ENCODE assay signal across 8 mouse cellular contexts in the genomic region with DNA sequence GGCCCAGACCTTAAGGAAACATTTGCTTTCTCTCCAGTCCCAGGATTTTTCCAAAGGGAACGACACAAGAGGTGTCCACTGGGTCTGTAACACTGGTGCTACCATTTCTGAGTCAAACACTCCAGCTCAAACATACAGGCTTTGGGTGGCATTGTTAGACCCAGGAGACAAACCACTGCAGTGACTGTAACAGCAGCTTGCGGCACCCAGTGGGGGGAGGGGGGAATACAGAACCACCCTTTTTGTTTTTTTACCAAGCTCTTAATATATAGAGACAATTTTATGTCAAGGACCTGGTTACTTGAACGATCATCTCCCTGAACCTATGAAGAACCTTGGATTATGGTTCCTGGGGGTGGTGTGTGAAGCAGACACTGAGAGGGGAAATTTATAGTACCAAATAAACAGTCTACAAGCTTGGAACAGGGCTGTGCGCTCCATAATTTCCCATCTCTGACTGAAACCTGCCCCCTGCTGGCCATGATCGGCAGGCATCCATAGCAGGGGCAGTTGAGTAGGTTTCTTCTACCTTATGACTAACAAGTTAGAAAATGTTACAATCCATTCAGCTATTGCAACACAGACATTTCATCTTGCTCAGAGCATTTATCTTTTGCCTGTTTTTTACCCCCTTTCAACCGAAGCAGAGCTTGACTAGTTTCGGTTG. TPM values are rescaled to one million over a fixed set of nuclear protein-coding genes. Genes with fewer than 3 reads are reported as not detected.
DNase-seq lines count a peak whose midpoint lies in the region; ATAC-seq lines count a peak whose summit lies in the region.

No protein-coding gene starts in this region.

- peak; percentile 29 to 58 for DNase-seq in CD8-positive naive resting alpha-beta T cell, adult 2 months (ENCODE audit: low read depth in 2 of 2, low spot score in 2 of 2)
- DNase-seq in brain, adult 2 months (ENCODE audit: low read depth, low spot score) = peak; percentile 94
- peak; percentile 33 for DNase-seq in fat pad, adult 2 months (ENCODE audit: extremely low read depth, low read depth, low spot score)
- peak; percentile 75 for DNase-seq in liver, embryonic 11.5 days (ENCODE audit: low spot score)
- DNase-seq in neural tube, embryonic 11.5 days (ENCODE audit: low spot score) = peak; percentile 89
- DNase-seq in telencephalon, adult 2 months (ENCODE audit: low read depth, low spot score) = peak; percentile 87

- H3K4me2 ChIP-seq in heart, embryonic 11.5 days = peak overlapping the region; percentile 59
- H3K4me2 ChIP-seq in kidney, embryonic 16.5 days (replicated peaks; ENCODE audit: low read depth, low read length) = no peak overlapping the region
- no peak overlapping the region; the same call in 1 of the 2 replicates for H3K4me2 ChIP-seq in liver, embryonic 11.5 days
- no peak overlapping the region for H3K4me2 ChIP-seq in neural tube, embryonic 11.5 days (ENCODE audit: low read depth)

- H3K4me1 ChIP-seq in heart, embryonic 11.5 days (ENCODE audit: control insufficient read depth, insufficient read depth, low read length) = peaks cover 25% of the 10 kb centered on the region
- H3K4me1 ChIP-seq in kidney, embryonic 16.5 days (ENCODE audit: insufficient read depth, low read length) = peaks cover 22% of the 10 kb centered on the region
- peaks cover 16% of the 10 kb centered on the region for H3K4me1 ChIP-seq in liver, embryonic 11.5 days (replicated peaks; ENCODE audit: control insufficient read depth, insufficient read depth, low read length)
- H3K4me1 ChIP-seq in neural tube, embryonic 11.5 days (ENCODE audit: control insufficient read depth, insufficient read depth, low read length) = peaks cover 14% of the 10 kb centered on the region

- H3K27ac ChIP-seq in heart, embryonic 11.5 days (ENCODE audit: low read depth, low read length) = peak overlapping the region; percentile 62; the same call in 1 of the 2 replicates
- no peak overlapping the region for H3K27ac ChIP-seq in kidney, embryonic 16.5 days (ENCODE audit: low read length)
- H3K27ac ChIP-seq in liver, embryonic 11.5 days (ENCODE audit: low read depth, low read length) = no peak overlapping the region
- H3K27ac ChIP-seq in neural tube, embryonic 11.5 days (ENCODE audit: low read depth, low read length) = 0 out of 2 replicates have a peak overlapping the region, but pooled peaks have one; percentile 5

- no peak for ATAC-seq in heart, embryonic 11.5 days (replicated peaks; ENCODE audit: insufficient number of reproducible peaks, low FRiP score, low TSS enrichment)
- ATAC-seq in kidney, embryonic 16.5 days (ENCODE audit: low FRiP score, low TSS enrichment) = 0 out of 2 replicates have a peak, but pooled peaks have one; percentile 24
- ATAC-seq in liver, embryonic 11.5 days (replicated peaks; ENCODE audit: low FRiP score) = peak; percentile 47; the same call in 1 of the 2 replicates
- no peak for ATAC-seq in neural tube, embryonic 11.5 days (ENCODE audit: insufficient read depth, low FRiP score, low TSS enrichment)

- H3K9ac ChIP-seq in heart, embryonic 11.5 days (ENCODE audit: low read depth, low read length) = no peak overlapping the region
- no peak overlapping the region for H3K9ac ChIP-seq in kidney, embryonic 16.5 days (replicated peaks; ENCODE audit: low read length)
- no peak overlapping the region for H3K9ac ChIP-seq in liver, embryonic 11.5 days (ENCODE audit: low read depth, low read length)
- no peak overlapping the region for H3K9ac ChIP-seq in neural tube, embryonic 11.5 days (ENCODE audit: low read length)

- no peaks in the 10 kb centered on the region for H3K36me3 ChIP-seq in heart, embryonic 11.5 days (ENCODE audit: control insufficient read depth, insufficient read depth, low read length)
- H3K36me3 ChIP-seq in kidney, embryonic 16.5 days (ENCODE audit: insufficient read depth, low read length) = no peaks in the 10 kb centered on the region
- H3K36me3 ChIP-seq in liver, embryonic 11.5 days (ENCODE audit: control insufficient read depth, insufficient read depth, low read length) = no peaks in the 10 kb centered on the region
- no peaks in the 10 kb centered on the region for H3K36me3 ChIP-seq in neural tube, embryonic 11.5 days (ENCODE audit: control insufficient read depth, insufficient read depth, low read length)

- no peaks in the 10 kb centered on the region for H3K9me3 ChIP-seq in heart, embryonic 11.5 days (replicated peaks; ENCODE audit: control insufficient read depth, low read length)
- no peaks in the 10 kb centered on the region for H3K9me3 ChIP-seq in kidney, embryonic 16.5 days (ENCODE audit: low read length)
- H3K9me3 ChIP-seq in liver, embryonic 11.5 days (ENCODE audit: control insufficient read depth, low read length) = no peaks in the 10 kb centered on the region
- H3K9me3 ChIP-seq in neural tube, embryonic 11.5 days (ENCODE audit: control insufficient read depth, low read length) = no peaks in the 10 kb centered on the region

- no peaks in the 10 kb centered on the region for H3K27me3 ChIP-seq in heart, embryonic 11.5 days (ENCODE audit: control insufficient read depth, insufficient read depth, low read length)
- H3K27me3 ChIP-seq in kidney, embryonic 16.5 days (ENCODE audit: insufficient read depth, low read length) = no peaks in the 10 kb centered on the region
- H3K27me3 ChIP-seq in liver, embryonic 11.5 days (replicated peaks; ENCODE audit: control insufficient read depth, insufficient read depth, low read length) = no peaks in the 10 kb centered on the region
- H3K27me3 ChIP-seq in neural tube, embryonic 11.5 days (ENCODE audit: control insufficient read depth, insufficient read depth, low read length) = no peaks in the 10 kb centered on the region

- no peak overlapping the region for H3K4me3 ChIP-seq in heart, embryonic 11.5 days (ENCODE audit: low read depth, low read length)
- no peak overlapping the region for H3K4me3 ChIP-seq in kidney, embryonic 16.5 days (ENCODE audit: low read length)
- H3K4me3 ChIP-seq in liver, embryonic 11.5 days (ENCODE audit: low read depth, low read length) = no peak overlapping the region
- no peak overlapping the region for H3K4me3 ChIP-seq in neural tube, embryonic 11.5 days (ENCODE audit: low read depth, low read length)

- 45% methylated on average over 7 of the region's 7 CpGs for WGBS in heart, embryonic 11.5 days (ENCODE audit: insufficient replicate concordance)
- WGBS in kidney, embryonic 16.5 days = 36% methylated on average over 7 of the region's 7 CpGs
- 47% methylated on average over 7 of the region's 7 CpGs for WGBS in liver, embryonic 11.5 days
- WGBS in neural tube, embryonic 11.5 days = 44% methylated on average over 7 of the region's 7 CpGs

RNA-seq across cellular contexts. Expression of gene Ndufb4, which starts 28.2 kb away (rescaled TPM):
- 84.7 and 88.8 TPM in 2 replicates for polyA plus RNA-seq in heart, embryonic 11.5 days (2014; fragmentation: Nextera tagmentation; extraction: Ambion mirVana)
- 45.0 and 59.9 TPM in 2 replicates for polyA plus RNA-seq in kidney, embryonic 16.5 days (2015; fragmentation: Nextera tagmentation; extraction: Ambion mirVana)
- polyA plus RNA-seq in liver, embryonic 11.5 days (2014; fragmentation: Nextera tagmentation; extraction: Ambion mirVana) = 67.6 and 72.2 TPM in 2 replicates
- polyA plus RNA-seq in neural tube, embryonic 11.5 days (2014; fragmentation: Nextera tagmentation; extraction: Ambion mirVana) = 46.2 and 50.1 TPM in 2 replicates

Comparison
In these comparisons a context has a peak if more than half of its experiments do, and no peak if none do; other contexts are left out.
1. DNase-seq: peak in every context shown above with its lines; median percentile 94 in brain, adult 2 months; 89 in neural tube, embryonic 11.5 days; 87 in telencephalon, adult 2 months; 75 in liver, embryonic 11.5 days; 44 in CD8-positive naive resting alpha-beta T cell, adult 2 months; 33 in fat pad, adult 2 months.
2. ATAC-seq: peak in kidney, embryonic 16.5 days (single experiment) and liver, embryonic 11.5 days (single experiment); none in heart, embryonic 11.5 days (single experiment) and neural tube, embryonic 11.5 days (single experiment).
3. H3K27ac ChIP-seq: peak in heart, embryonic 11.5 days (single experiment) and neural tube, embryonic 11.5 days (single experiment); none in kidney, embryonic 16.5 days (single experiment) and liver, embryonic 11.5 days (single experiment).